Mouse (Mus musculus) testis, adult 2 months (tissue): Measurements from ENCODE around the gene Cmbl.

ENCODE experiments used
- CTCF ChIP-seq: fragments of 200-500 bp; IDR thresholded peaks from 2 replicates; pipeline ENCODE4 v1.5.1; 2012; ENCODE audit warnings: low read depth, mild to moderate bottlenecking, inconsistent platforms, low read length, moderate library complexity; ENCODE audit not compliant: control insufficient read depth, insufficient read depth, insufficient replicate concordance
- POLR2A ChIP-seq: fragments of 200-500 bp; IDR thresholded peaks from 2 replicates; pipeline ENCODE4 v1.6.1; 2012; ENCODE audit warnings: low read depth, mild to moderate bottlenecking, inconsistent platforms, low read length, moderate library complexity; ENCODE audit not compliant: control insufficient read depth

- no peak for TF ChIP-seq CTCF
- no peak for TF ChIP-seq POLR2A
Measured at GRCm38 (mm10) chr15:31533529-31533928, 31.7 kb upstream of the Cmbl start.
